Mouse (Mus musculus): Measurements from ENCODE around the gene Efna5. TPM values are rescaled to one million over a fixed set of nuclear protein-coding genes. Genes with fewer than 3 reads are reported as not detected.

Efna5 gene
- total RNA-seq, 2 experiments from 2014 or later: 32.8 to 41.9 TPM

- intact Hi-C loops (cut with DNase I): no loop called here
- DNase-seq: peak; percentile 38 to 42
Observed at GRCm38 (mm10) chr17:62862298-62862999, 18.7 kb downstream of the Efna5 start.

- no peak for DNase-seq
- intact Hi-C loops (cut with DNase I): no loop called here
Observed at GRCm38 (mm10) chr17:62857275-62857674, 23.8 kb downstream of the Efna5 start.

- intact Hi-C loops (cut with DNase I): no loop called here
- no peak for DNase-seq
Observed at GRCm38 (mm10) chr17:62853741-62854140, 27.4 kb downstream of the Efna5 start.

- peak in 1 of 2 experiments; percentile 25 for DNase-seq
- intact Hi-C loops (cut with DNase I): no loop called here
Observed at GRCm38 (mm10) chr17:62852822-62853608, 28.1 kb downstream of the Efna5 start.

- intact Hi-C loops (cut with DNase I): no loop called here
- DNase-seq: peak in 1 of 2 experiments; percentile 34
Observed at GRCm38 (mm10) chr17:62851268-62851667, 29.8 kb downstream of the Efna5 start.

GRCm38 (mm10) chr17:62850603-62851002 is 30.5 kb downstream of the Efna5 start:
- intact Hi-C loops (cut with DNase I): no loop called here
- no peak for DNase-seq

- no peak for DNase-seq
- intact Hi-C loops (cut with DNase I): no loop called here
Observed at GRCm38 (mm10) chr17:62849676-62850075, 31.4 kb downstream of the Efna5 start.

GRCm38 (mm10) chr17:62845656-62846055 is 35.5 kb downstream of the Efna5 start:
- no peak for DNase-seq
- intact Hi-C loops (cut with DNase I): no loop called here

- intact Hi-C loops (cut with DNase I): no loop called here
- DNase-seq: no peak
Observed at GRCm38 (mm10) chr17:62844329-62844728, 36.8 kb downstream of the Efna5 start.

GRCm38 (mm10) chr17:62837336-62837735 is 43.8 kb downstream of the Efna5 start:
- no peak for DNase-seq
- intact Hi-C loops (cut with DNase I): no loop called here

GRCm38 (mm10) chr17:62836598-62837106 is 44.5 kb downstream of the Efna5 start:
- intact Hi-C loops (cut with DNase I): no loop called here
- no peak for DNase-seq

GRCm38 (mm10) chr17:62832550-62833127 is 48.5 kb downstream of the Efna5 start:
- no peak for DNase-seq
- intact Hi-C loops (cut with DNase I): no loop called here

GRCm38 (mm10) chr17:62827549-62827948 is 53.6 kb downstream of the Efna5 start:
- intact Hi-C loops (cut with DNase I): no loop called here
- no peak for DNase-seq

- intact Hi-C loops (cut with DNase I): no loop called here
Observed at GRCm38 (mm10) chr17:62821219-62821618, 59.9 kb downstream of the Efna5 start.

GRCm38 (mm10) chr17:62819931-62820330 is 61.2 kb downstream of the Efna5 start:
- intact Hi-C loops (cut with DNase I): no loop called here
- no peak for DNase-seq

More at GRCm38 (mm10) chr17:62821219-62821618, 59.9 kb downstream of the Efna5 start:
- DNase-seq: no peak

- DNase-seq: no peak
- intact Hi-C loops (cut with DNase I): no loop called here
Observed at GRCm38 (mm10) chr17:62818821-62819220, 62.3 kb downstream of the Efna5 start.

GRCm38 (mm10) chr17:62818337-62818736 is 62.8 kb downstream of the Efna5 start:
- no peak for DNase-seq
- intact Hi-C loops (cut with DNase I): no loop called here

GRCm38 (mm10) chr17:62816879-62817278 is 64.2 kb downstream of the Efna5 start:
- intact Hi-C loops (cut with DNase I): no loop called here
- no peak for DNase-seq

GRCm38 (mm10) chr17:62813461-62813860 is 67.7 kb downstream of the Efna5 start:
- DNase-seq: no peak
- intact Hi-C loops (cut with DNase I): no loop called here

GRCm38 (mm10) chr17:62807891-62808290 is 73.2 kb downstream of the Efna5 start:
- intact Hi-C loops (cut with DNase I): no loop called here
- DNase-seq: no peak

GRCm38 (mm10) chr17:62806646-62807045 is 74.5 kb downstream of the Efna5 start:
- DNase-seq: peak; percentile 19 to 35
- intact Hi-C loops (cut with DNase I): no loop called here

Data from heart, postnatal 10 days (tissue).